Mouse (Mus musculus): Measurements from ENCODE around the gene Rasgrp3. TPM values are rescaled to one million over a fixed set of nuclear protein-coding genes. Genes with fewer than 3 reads are reported as not detected.

The Rasgrp3 gene
- polyA plus RNA-seq, 1 experiment: not detected

DNA sequence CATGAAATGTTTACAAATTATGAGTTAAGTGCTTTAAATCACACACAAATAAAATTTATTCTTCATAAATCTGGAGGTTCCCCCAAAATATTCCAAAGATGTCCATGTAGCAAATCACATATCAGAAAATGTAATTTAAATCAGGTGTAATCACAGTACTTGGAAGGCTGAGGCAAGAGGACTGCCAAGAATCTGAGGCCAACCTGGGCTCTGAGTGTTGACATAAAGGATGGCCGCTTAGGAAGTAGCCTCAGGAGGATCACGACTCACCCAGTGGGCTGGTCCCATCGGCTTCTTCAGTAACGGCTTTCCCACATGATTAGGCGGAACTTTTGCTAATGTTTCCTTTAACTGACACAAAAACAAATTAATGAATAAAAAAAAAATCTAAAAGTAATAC lies 104.1 kb downstream of the Rasgrp3 start:
- TF ChIP-seq GATA1 (IDR thresholded peaks at IDR 0.05; ENCODE audit: low read length): no peak

DNA sequence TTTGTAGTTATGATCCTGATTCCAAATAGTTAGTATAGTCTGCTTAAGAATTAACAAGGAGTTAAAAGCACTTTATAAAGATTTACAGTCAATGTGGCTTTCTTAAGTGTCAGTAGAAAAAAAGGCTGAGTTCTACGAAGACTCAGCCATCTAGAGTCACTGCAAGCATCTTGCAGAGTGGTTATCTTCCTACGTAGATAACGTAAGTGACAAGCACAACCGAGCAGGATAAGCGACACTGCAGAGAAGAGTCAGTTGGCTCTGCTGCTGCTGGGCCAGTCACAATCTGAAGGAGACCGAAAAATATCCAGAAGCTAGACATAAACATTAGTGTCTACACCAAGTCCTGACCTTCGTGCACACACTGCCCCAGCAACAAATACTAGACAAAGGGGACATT lies 107.7 kb downstream of the Rasgrp3 start:
- TF ChIP-seq GATA1 (IDR thresholded peaks at IDR 0.05; ENCODE audit: low read length): no peak

DNA sequence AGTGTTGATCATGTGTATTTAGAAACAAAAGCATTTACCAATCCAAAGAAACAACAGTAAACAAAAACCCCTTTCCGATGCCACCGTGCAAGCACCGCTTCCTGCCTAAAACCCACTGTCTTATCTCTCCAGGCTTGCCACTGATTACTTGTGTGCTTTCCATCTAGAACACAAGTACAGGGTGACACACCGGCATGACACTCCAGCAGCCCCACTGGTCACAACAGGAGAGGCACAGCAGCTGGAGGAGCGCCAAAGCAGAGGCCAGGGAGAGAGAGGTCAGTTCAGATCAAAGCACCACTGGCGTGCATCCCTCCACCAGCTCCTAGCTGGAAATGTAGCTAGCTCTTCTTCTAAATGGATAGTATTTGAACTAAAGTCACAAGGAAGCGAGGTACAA lies 108.6 kb downstream of the Rasgrp3 start:
- TF ChIP-seq GATA1 (IDR thresholded peaks at IDR 0.05; ENCODE audit: low read length): no peak

DNA sequence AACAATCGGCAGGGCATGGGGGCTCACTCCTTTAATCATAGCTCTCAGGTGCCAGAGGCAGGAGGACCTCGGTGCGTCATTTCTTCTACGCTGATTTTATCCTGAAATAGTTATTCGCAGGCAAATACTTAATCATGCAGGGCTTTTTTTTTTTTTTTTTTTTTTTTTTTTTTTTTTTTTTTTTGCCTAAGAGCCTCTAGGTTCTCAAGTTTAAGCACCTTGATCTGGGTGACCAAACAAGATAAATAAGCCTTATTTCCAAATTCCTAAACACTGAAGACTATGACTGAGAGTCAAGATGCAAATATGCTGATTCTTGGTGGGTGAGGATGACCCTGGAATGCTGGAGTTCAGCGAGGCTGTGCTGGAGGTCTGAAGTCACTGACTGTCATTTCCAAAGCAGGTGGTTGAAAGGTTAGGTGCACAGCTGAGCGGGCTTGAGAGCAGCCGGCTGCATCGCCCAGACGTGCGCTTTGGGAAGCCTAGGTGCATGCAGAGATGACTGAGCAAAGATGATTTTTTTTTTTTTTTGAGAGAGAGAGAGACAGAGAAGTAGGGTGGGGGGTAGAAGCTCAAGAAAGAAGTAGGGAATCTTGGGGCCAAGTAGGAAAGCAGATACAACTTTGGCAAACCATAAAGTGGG lies 115.2 kb downstream of the Rasgrp3 start:
- TF ChIP-seq GATA1 (IDR thresholded peaks at IDR 0.05; ENCODE audit: low read length): no peak

DNA sequence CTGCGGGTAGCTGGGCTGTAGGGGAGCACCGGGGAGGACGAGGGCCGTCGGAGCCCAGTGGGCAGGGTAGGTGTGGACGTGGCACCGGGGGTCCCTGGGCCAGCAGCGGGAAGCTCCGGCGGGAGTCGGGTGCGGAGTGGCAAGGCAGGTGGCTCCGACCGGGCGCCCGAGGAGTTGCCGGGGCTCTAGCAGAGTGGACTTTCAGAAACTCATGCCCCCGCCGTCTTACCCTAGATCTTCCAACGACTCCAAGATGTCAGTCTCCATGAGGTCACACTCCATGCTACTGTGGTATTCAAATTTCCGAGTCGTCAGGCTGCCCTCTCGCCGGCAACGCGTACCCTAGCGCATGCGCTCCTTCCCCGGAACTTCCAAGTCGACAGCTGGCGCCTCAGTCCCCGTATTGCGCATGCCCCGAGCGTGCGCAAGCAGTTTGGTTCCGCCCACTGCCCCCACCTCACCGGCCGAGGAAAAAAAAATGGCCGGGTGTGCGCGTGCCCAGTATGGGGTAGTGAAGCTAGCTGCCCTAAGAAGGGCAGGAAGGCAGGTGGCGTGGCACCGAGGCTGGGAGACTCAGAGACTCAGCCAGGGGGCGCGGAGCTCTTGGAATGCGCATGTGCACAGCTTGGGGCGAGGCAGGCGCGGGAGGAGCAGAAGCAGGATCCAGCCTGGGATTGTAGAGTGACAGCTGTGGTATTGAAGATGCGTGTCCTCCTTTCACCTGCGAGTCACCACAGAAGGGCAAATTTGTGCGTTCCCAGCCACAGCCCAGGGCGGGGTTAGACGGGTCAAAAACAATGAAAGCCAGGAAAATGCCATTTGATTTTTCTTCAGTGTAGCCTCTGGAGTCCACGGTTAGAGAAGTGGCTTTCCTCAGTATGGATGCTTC lies 116.1 kb downstream of the Rasgrp3 start, which contains the start of gene Fam98a:
TSS of gene Fam98a (minus strand) at position 435 of the 889 bp plus-strand sequence.
- TF ChIP-seq GATA1 (IDR thresholded peaks at IDR 0.05; ENCODE audit: low read length): no peak

DNA sequence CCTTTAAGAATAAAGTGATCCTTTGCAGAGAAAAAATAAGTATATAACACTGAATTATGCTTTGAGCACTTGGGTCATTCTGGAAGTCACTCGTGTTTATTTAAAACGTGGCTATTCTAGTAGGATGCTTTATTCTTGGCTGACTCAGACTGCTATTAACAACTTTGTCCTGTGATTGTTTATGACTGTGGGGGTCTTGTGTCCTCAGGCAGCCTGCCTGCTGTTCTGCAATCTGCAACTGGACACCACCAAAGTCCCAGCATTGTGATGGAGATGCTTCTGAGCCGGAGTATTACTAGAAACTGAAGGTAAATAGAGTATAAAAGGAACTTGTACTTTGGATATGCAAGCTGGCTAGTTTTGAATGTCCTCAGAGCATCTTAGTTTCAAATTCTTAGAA lies 121.3 kb downstream of the Rasgrp3 start:
- no peak for TF ChIP-seq GATA1 (IDR thresholded peaks at IDR 0.05; ENCODE audit: low read length)

DNA sequence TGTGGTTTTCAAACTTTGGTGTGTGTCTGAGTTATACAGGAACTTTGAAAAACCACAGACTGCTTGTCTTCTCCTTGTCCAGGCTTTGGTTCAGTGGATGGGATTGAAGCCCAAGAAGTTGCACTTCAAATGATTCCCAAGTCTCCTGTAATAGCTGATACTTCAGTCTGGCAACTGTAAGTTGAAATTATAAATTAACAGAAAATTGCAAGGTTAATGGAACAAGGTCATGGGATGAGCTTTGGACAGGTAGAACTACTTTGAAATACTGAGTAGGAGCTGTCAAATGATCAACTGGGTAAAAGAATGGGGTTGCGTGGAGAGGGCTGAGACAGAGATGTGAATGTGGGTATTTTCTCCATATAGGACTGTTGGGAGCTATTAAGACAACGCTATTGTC lies 122.3 kb downstream of the Rasgrp3 start:
- no peak for TF ChIP-seq GATA1 (IDR thresholded peaks at IDR 0.05; ENCODE audit: low read length)

DNA sequence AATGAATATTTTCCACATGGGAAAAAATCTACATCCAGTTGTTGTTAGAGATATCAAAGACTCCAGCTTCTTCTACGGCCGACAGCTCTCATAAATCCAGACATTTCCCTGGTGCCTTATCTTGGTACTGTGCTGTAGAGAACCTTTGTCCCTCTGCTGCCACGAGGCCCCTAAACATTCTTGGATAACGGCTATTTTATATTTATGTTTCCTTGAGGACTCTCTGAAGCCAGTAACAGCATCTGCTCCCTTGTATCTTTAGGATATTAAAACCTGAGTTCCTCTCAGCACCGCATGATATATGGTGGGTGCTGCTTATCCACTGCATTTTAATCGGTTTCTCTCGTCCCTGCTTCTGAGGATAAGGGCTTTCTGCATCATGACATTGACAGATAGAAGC lies 139.9 kb downstream of the Rasgrp3 start:
- no peak for TF ChIP-seq GATA1 (IDR thresholded peaks at IDR 0.05; ENCODE audit: low read length)

Other genes with a start within 250 kb of the Rasgrp3 start
- 19.3 and 26.0 TPM in 2 replicates for gene Fam98a, start 116.0 kb downstream of the Rasgrp3 start, polyA plus RNA-seq (2012)

All from G1E-ER4 (cell line).